Mouse (Mus musculus): ENCODE data around the gene Tshr.
"Not testable (repeated sequence)": the region's sequence is repeated elsewhere in the genome, so short reads cannot be mapped to it uniquely, and the experiment has no call there.

Tshr gene

GRCm38 (mm10) chr12:91496226-91496558 lies 111.8 kb downstream of the Tshr start:
- DNase-seq (ENCODE audit: low spot score in 2 of 2): no peak

- DNase-seq (ENCODE audit: low spot score in 2 of 2): no peak
Observed at GRCm38 (mm10) chr12:91500475-91500874, 116.1 kb downstream of the Tshr start.

- no peak for DNase-seq (ENCODE audit: low spot score in 2 of 2)
Observed at GRCm38 (mm10) chr12:91511766-91512165, 127.4 kb downstream of the Tshr start.

- no peak for DNase-seq (ENCODE audit: low spot score in 2 of 2)
Observed at GRCm38 (mm10) chr12:91513980-91514379, 129.6 kb downstream of the Tshr start.

- DNase-seq (ENCODE audit: low spot score in 2 of 2): no peak
Observed at GRCm38 (mm10) chr12:91517808-91518207, 133.4 kb downstream of the Tshr start.

- no peak for DNase-seq (ENCODE audit: low spot score in 2 of 2)
Observed at GRCm38 (mm10) chr12:91523626-91524025, 139.3 kb downstream of the Tshr start.

GRCm38 (mm10) chr12:91534514-91534913 lies 150.2 kb downstream of the Tshr start:
- no peak for DNase-seq (ENCODE audit: low spot score in 2 of 2)

GRCm38 (mm10) chr12:91540202-91540601 lies 155.8 kb downstream of the Tshr start:
- DNase-seq (ENCODE audit: low spot score in 2 of 2): no peak

GRCm38 (mm10) chr12:91549471-91549870 lies 165.1 kb downstream of the Tshr start:
- DNase-seq (ENCODE audit: low spot score in 2 of 2): no peak

GRCm38 (mm10) chr12:91551773-91552526 lies 167.6 kb downstream of the Tshr start:
- no peak for DNase-seq (ENCODE audit: low spot score in 2 of 2)

GRCm38 (mm10) chr12:91557358-91558005 lies 173.1 kb downstream of the Tshr start:
- DNase-seq (ENCODE audit: low spot score in 2 of 2): not testable (repeated sequence)

GRCm38 (mm10) chr12:91558152-91558551 lies 173.8 kb downstream of the Tshr start:
- not testable (repeated sequence) for DNase-seq (ENCODE audit: low spot score in 2 of 2)

GRCm38 (mm10) chr12:91567145-91567544 lies 182.8 kb downstream of the Tshr start:
- no peak for DNase-seq (ENCODE audit: low spot score in 2 of 2)

- no peak for DNase-seq (ENCODE audit: low spot score in 2 of 2)
Observed at GRCm38 (mm10) chr12:91569255-91569654, 184.9 kb downstream of the Tshr start.

- DNase-seq (ENCODE audit: low spot score in 2 of 2): no peak
Observed at GRCm38 (mm10) chr12:91571708-91572107, 187.3 kb downstream of the Tshr start.

GRCm38 (mm10) chr12:91579665-91580064 lies 195.3 kb downstream of the Tshr start:
- no peak for DNase-seq (ENCODE audit: low spot score in 2 of 2)

GRCm38 (mm10) chr12:91581204-91582070 lies 197.1 kb downstream of the Tshr start:
- no peak for DNase-seq (ENCODE audit: low spot score in 2 of 2)

GRCm38 (mm10) chr12:91582362-91583002 lies 198.1 kb downstream of the Tshr start:
- DNase-seq (ENCODE audit: low spot score in 2 of 2): no peak

GRCm38 (mm10) chr12:91583409-91583808 lies 199.0 kb downstream of the Tshr start:
- DNase-seq (ENCODE audit: low spot score in 2 of 2): no peak

- DNase-seq (ENCODE audit: low spot score in 2 of 2): no peak
Observed at GRCm38 (mm10) chr12:91585206-91585605, 200.8 kb downstream of the Tshr start.

GRCm38 (mm10) chr12:91585815-91586214 lies 201.5 kb downstream of the Tshr start:
- DNase-seq (ENCODE audit: low spot score in 2 of 2): not testable (repeated sequence)

GRCm38 (mm10) chr12:91587077-91587476 lies 202.7 kb downstream of the Tshr start:
- DNase-seq (ENCODE audit: low spot score in 2 of 2): no peak
